Mouse (Mus musculus) megakaryocyte progenitor cell, adult 5-6 weeks (primary cell): ENCODE data around the gene Ttll7. TPM values are rescaled to one million over a fixed set of nuclear protein-coding genes. Genes with fewer than 3 reads are reported as not detected.
A peak's percentile ranks its signal among the peaks of the same experiment; 100 is the strongest.

ENCODE experiments used
- ATAC-seq: replicated peaks from 2 replicates; pipeline ENCODE4 v1.8.0; 2016; ENCODE audit warnings: mild to moderate bottlenecking, moderate TSS enrichment, inconsistent platforms; ENCODE audit not compliant: poor library complexity
- total RNA-seq, 2 experiments: library from RNA; stranded (forward) in 1 of 2; stranded (reverse) in 1 of 2; fragments of 157-497, 149-512 nt in 1 of 2; fragments of 200-1000 nt in 1 of 2; gene quantifications; 2 replicates each; pipeline versions ENCODE4 v1.2.3 to v1.2.4; 2015 to 2017

Ttll7 gene
- total RNA-seq, 2 experiments from 2014 or later: 0.49 TPM; not detected in 1

GRCm38 (mm10) chr3:146908922-146909321, 56.8 kb downstream of the Ttll7 start:
- ATAC-seq: peak; percentile 80

- ATAC-seq: no peak
Observed at GRCm38 (mm10) chr3:146913107-146913506, 60.9 kb downstream of the Ttll7 start.

DNA sequence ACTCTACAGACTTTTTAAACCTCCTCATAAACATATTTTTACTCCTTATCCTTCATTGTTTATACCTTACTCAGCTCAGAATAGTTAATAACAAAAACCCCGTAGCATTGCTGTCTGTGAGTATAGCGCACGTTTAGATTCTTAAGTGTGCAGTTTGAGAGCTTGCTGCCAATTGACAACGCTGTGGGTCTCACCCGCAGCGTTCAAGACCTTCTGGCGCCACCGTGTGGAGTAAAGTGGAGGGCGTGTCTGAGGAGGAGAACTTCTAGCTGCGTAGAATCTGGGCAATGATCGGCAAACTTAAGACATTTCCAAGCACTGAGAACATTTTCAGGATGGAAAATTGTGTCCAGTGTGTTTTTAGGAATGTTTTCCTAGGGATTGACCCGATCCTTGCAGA, 62.6 kb downstream of the Ttll7 start:
- ATAC-seq: peak; percentile 99

DNA sequence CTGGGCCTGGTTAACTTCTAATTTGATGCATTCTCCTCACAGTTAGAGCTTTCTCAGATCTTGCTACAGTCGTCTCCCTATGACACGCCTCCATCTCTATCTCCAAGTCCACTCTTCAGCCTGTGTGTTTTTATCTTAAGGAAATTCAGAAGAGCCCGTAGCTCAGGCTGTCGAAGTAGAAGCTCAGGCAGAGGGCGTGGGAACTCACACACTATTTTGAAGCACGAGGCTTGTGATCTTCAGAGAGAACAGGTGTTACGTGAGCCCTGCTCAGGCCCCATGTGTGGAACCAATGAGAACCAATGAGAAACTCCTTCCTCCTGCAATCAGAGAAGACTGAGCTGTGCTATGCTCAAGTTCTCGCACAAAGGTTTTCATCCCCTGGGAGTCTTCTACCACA, 65.7 kb downstream of the Ttll7 start:
- no peak for ATAC-seq

- ATAC-seq: no peak
Observed at GRCm38 (mm10) chr3:146918323-146918722, 66.2 kb downstream of the Ttll7 start.

DNA sequence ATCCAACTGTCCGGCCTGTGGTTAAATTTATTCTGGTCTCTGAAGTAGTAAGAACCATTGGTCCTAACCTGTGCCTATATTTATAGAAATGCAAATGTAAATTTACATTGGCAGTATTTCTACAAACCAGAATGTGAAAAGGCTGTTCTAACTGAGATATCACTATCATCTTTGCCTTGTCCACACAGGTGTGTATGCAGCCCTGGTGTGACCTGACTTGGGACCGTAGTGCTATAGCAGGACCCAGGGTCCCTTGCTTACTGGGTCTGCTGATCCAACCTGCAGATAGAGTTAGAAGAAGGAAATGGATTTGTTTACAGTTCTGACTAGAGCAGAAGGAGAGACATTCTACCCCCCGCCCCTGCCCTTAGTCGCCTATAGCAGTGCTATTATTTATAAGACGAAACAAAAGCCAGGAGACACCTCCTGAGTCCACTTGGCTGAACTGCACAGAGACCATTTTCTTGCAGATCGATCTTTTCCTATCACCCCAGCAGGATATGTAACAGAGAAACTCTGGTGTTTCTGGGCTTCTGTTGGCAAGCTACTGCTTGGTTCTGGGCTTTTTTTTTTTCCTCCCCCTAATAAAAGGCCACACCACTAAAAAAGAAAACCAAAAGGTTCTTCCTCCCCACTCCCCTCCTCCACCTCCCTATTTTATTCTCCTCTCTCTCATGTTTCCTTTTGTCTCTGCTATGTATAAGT, 75.3 kb downstream of the Ttll7 start:
- ATAC-seq: no peak

DNA sequence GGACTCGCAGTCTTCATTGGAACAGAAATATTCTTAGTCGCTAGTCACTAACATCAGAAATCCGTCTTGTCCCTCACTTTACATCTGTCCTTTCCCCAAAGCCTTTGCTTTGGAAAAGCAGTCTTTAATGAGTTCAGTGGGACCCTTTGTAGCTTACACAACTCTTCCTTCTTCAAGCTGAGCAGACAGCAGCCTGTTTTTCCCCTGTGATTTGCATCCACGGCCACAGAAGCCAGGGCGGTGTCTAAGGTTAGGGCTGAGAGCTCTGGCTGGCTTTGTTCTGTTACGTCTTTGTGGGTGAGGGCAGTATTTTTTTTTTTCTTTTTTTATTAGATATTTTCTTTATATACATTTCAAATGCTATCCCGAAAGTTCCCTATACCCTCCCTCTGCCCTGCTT, 76.0 kb downstream of the Ttll7 start:
- no peak for ATAC-seq

GRCm38 (mm10) chr3:146929011-146929410, 76.8 kb downstream of the Ttll7 start:
- no peak for ATAC-seq

DNA sequence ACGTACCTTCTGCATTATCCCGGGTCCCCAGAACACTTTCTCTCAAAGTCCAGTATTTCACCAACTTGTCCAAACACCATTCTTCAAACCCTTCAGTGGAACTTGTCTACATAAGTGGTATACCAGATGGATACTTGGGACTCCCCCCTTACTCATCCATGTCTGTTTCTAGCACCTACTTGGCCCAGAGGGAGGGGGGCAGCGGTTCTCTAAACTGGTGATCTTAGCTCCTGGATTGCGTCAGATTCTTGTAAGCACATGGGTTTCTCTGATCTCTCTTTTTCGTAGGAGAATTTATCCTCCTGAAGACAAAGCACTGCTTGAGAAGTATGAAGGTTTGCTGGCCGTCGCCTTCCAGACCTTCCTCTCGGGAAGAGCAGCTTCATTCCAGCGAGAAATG, 79.0 kb downstream of the Ttll7 start:
- ATAC-seq: no peak

DNA sequence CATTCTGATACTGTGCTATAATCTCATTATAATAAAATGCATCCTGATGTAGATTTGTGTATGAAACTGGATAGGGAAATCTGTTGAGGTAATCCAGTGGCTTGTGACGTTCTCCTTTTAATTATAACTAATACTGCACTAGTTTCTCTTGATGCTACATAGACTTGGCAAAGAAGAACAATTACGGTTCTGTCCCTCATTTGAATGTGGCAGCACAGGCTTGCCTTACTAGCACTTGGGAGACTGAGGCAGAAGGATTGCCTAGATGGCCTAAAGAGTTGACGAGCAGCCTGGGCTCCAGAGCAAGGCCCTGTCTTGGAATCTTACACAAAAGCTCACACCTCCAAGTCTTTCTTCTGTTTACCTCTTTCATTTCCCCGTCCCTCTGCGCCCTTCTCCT, 80.3 kb downstream of the Ttll7 start:
- no peak for ATAC-seq

DNA sequence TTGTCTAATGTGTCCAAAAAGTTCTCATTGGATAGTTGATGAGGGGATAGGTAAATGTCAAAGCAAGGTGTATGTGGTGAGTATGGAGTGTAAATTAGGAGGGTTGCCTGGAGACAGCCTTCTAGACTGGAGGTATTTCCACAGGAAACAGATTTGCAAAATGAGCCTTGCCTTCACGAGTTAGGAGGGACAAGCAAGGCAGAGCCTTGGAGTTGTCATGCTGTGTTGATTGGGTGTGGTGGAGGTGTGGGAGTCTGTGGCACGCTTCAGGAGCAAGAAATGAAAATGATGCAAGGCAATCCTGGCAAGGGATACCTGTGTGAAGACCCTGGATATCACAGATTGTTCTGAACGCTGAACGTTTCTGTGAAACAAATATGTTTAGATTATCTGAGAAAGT, 84.7 kb downstream of the Ttll7 start:
- no peak for ATAC-seq

DNA sequence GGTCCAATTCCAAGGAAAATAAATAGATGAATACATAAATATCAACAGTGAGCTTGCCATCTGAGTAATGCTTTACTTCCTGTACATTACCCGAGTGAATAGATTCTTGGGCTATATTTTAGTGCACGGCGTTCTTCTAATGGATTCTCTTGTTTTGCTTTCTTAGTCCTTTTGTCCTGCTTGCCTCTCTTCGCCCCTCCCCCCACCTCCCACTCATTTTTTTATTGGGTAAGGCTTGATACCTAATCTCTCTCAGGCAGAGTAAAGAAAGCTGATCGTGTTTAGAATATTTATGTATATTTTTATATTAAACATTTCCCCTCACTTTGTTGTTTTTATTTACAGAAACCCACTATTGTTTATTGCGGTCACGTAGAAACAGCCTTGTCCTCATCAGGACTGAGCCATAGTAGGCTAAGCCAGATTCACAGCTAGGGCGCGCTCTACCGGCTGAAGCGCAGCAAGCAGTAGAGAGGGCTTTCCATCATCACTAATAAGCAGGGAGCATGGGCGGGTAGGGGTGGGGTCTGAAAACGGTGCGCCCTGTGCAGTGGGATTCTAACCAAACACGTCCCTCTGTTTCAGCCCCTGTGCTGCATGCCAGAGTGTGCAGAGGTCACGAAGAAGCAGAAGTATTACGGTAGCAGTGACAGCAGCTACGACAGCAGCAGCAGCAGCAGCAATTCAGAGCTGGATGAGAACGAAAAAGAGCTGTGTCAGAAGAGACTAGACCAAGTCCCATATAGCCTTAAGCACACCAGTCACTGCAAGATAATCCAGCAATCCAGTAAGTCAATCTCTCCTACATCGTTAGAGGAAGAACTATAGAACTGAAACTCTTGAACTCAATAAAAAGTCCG, 87.5 kb downstream of the Ttll7 start:
- peak; percentile 73 for ATAC-seq

DNA sequence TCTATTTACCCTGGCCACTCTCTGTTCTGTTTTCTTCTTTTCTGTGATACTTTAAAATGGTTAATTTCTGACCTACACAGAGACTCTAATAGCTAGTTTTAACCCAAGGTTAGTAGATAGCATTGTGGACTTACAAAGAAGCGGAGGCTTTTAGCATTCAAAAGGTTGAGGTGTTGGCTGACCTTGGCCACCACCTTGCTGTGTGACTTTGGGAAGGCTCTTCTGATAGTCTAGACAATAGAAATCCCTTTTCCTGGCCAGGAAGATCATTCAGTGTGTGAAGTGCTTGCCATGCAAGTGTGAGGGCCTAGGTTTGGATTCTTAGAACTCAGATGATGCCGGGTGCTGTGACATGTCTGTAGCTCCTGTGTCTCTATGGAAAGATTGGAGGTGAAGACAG, 90.9 kb downstream of the Ttll7 start:
- ATAC-seq: no peak

DNA sequence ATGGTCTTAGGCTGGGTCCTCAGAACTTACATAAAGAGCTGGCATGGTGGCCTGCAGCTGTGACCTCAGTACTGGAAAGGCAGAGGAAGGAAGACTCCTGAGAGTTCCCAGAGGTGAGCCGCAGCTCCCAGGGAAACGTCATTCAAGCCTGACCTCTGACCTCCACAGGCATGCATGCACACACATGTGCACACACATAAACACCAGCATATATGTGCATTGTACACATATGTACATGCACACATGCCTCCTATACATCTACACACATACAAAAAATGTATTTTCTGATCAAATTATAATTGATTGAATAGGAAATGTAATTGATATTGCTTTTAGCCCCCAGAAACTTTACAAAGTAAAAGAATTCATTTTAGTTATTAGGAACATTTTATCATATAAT, 93.2 kb downstream of the Ttll7 start:
- no peak for ATAC-seq

- peak; percentile 94 for ATAC-seq
Observed at GRCm38 (mm10) chr3:146945887-146946286, 93.7 kb downstream of the Ttll7 start.

DNA sequence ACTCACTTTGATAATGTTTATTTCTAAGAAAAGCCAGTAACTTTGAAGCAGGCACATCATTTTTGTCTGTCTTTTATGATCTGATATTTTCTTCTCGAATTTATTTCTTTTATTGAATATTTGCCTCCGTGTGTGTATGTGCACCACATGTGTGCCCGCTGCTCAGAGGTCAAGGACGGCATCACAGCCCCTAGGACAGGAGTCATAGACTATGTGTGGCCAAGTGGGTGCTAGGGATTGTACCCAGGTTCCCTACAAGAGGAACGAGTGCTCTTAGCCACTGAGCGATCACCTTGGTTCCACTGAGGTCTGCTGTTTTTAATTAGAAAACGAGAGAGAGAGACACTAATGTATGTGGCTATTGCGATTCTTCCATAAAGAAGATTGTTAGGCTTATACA, 94.5 kb downstream of the Ttll7 start:
- ATAC-seq: no peak

GRCm38 (mm10) chr3:146956792-146957191, 104.6 kb downstream of the Ttll7 start:
- ATAC-seq: no peak

DNA sequence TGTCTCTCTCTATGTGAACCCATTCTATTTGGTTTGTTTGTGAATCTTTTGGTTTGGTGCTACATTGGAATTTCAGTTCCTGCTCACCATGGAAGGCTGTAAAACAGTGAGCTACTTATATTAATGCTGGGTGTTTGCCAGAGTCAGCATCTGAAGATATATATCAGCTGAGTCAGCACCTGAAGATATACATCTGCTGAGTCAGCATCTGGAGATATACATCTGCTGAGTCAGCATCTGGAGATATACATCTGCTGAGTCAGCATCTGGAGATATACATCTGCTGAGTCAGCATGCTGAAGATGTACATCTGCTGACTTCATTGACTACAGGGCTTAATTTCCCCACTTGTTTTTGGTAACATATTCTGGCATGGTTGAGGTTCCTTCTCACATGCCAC, 110.7 kb downstream of the Ttll7 start:
- ATAC-seq: no peak

DNA sequence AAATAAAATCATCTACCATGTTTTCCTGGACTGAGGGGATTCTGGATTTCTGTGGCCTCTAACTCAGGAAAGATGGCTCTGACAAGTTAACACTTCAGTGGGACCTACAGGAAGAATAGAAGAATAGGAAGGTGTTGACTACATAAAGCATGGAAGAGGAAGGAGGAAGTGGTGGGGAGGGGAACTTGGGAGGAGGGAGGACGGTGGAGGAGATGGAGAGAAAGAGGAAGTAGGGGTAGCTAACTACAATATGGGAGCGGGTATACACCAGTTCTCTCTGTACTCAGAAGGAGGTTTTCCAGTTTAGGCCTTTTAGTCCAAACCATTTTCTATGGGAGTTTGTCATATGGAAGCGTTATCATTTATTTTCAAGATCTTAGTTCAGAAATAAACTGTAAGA, 112.2 kb downstream of the Ttll7 start:
- peak; percentile 90 for ATAC-seq

- no peak for ATAC-seq
Observed at GRCm38 (mm10) chr3:146967242-146967641, 115.1 kb downstream of the Ttll7 start.

- ATAC-seq: no peak
Observed at GRCm38 (mm10) chr3:146967834-146968233, 115.7 kb downstream of the Ttll7 start.

- no peak for ATAC-seq
Observed at GRCm38 (mm10) chr3:146978272-146978671, 126.1 kb downstream of the Ttll7 start.
